Mouse (Mus musculus): Measurements from ENCODE around the gene Fyn. TPM values are rescaled to one million over a fixed set of nuclear protein-coding genes. Genes with fewer than 3 reads are reported as not detected.

Fyn gene
- 50.3 TPM for polyA plus RNA-seq (2017; shearing (Covaris generic))

GRCm38 (mm10) chr10:39368572-39369135, at the start of gene Fyn:
Gene Fyn (plus strand): TSS chr10:39368855.

GRCm38 (mm10) chr10:39612633-39612988, 244.0 kb downstream of the Fyn start, which contains the start of gene Traf3ip2:
Gene Traf3ip2 (plus strand): TSS chr10:39612934.

Other genes starting within 250 kb of the Fyn start
- 1.9 TPM for gene Fam229b, start 234.9 kb upstream of the Fyn start, polyA plus RNA-seq (2017; shearing (Covaris generic))
- gene Tube1, start 234.9 kb upstream of the Fyn start, polyA plus RNA-seq (2017; shearing (Covaris generic)), result 4.8 TPM
- not detected for gene Ccn6, start 205.1 kb upstream of the Fyn start, polyA plus RNA-seq (2017; shearing (Covaris generic))
- gene Traf3ip2, start 244.1 kb downstream of the Fyn start, polyA plus RNA-seq (2017; shearing (Covaris generic)), result 74.1 TPM

Measured in activated CD4-positive, CD25-positive, alpha-beta regulatory T cell, adult 9 weeks (primary cell).